Mouse (Mus musculus): ENCODE results near the gene Glg1.
"Not testable (repeated sequence)": the region's sequence is repeated elsewhere in the genome, so short reads cannot be mapped to it uniquely, and the experiment has no call there.

The Glg1 gene

DNA sequence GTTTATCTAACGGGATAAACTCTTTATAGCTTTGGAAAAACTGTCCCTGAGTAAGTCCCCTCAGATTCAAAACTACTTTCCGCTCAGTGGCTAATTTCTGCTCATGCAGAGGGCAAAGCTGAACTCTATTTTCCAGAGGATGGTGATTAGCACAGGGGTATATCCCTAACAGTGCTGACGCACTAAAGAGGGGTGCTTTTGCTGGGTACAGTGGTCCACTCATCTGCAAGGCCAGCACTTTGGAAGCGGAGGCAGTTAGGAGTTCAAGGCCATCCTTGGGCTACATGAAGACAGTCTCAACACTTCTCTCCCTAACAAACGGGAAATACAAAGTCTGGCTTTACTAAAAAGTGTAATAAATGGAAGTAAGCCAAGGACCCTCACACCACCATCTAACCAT lies 45.6 kb downstream of the Glg1 start:
- no peaks in the 10 kb centered on the region for H3K27me3 ChIP-seq (ENCODE audit: control insufficient read depth, insufficient read depth, low read length, poor library complexity, severe bottlenecking)
- DNase-seq (ENCODE audit: low read depth, low spot score): no peak
- H3K36me3 ChIP-seq (ENCODE audit: control insufficient read depth, insufficient read depth, low read length, poor library complexity, severe bottlenecking): no peaks in the 10 kb centered on the region

DNA sequence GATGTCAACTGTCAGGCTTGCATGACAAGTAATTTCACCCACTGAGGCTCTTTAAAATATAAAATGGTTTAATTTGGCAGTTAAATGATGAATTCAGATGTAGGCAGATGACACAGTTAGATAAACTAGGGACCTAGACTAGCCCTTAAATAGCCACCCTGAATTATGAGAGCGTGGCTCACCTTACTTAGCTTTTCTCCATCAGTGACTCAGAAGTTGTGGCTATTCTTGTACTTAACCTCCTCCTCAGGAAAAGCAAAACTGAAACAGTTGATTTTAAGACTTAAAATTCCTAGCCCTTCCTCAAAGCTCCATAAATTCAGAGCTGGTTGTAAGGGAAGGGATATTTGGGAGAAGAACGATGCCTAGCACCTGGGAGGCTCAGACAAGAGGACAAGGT lies 47.8 kb downstream of the Glg1 start:
- H3K27me3 ChIP-seq (ENCODE audit: control insufficient read depth, insufficient read depth, low read length, poor library complexity, severe bottlenecking): no peaks in the 10 kb centered on the region
- DNase-seq (ENCODE audit: low read depth, low spot score): no peak
- H3K36me3 ChIP-seq (ENCODE audit: control insufficient read depth, insufficient read depth, low read length, poor library complexity, severe bottlenecking): no peaks in the 10 kb centered on the region

- peak; percentile 5 for DNase-seq (ENCODE audit: low read depth, low spot score)
- Histone ChIP-seq H3K27me3 (ENCODE audit: control insufficient read depth, insufficient read depth, low read length, poor library complexity, severe bottlenecking) (no peaks in the 10 kb centered on the region), H3K36me3 (ENCODE audit: control insufficient read depth, insufficient read depth, low read length, poor library complexity, severe bottlenecking) (no peaks in the 10 kb centered on the region)
Observed at GRCm38 (mm10) chr8:111209874-111210273, 49.1 kb downstream of the Glg1 start.

- H3K27me3 ChIP-seq (ENCODE audit: control insufficient read depth, insufficient read depth, low read length, poor library complexity, severe bottlenecking): no peaks in the 10 kb centered on the region
- H3K36me3 ChIP-seq (ENCODE audit: control insufficient read depth, insufficient read depth, low read length, poor library complexity, severe bottlenecking): no peaks in the 10 kb centered on the region
- DNase-seq (ENCODE audit: low read depth, low spot score): no peak
Observed at GRCm38 (mm10) chr8:111206321-111206720, 52.7 kb downstream of the Glg1 start.

DNA sequence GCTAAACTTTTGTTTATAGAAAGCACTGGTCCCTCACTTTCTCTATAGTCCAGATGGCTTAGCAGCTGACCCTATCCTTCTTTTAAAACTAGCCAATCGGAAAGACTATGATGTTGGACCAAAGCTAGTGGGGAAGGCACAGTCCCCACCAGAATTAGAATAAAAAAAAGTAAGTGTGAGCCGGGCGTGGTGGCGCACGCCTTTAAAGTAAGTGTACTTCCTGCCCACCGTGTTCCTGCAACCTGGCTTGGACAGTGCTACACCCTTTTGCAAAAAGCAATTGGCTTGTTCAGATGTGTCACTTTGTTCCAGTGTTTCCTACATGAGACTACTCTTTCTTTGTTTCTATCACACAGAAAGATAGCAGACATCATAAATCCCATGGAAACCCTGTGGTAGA lies 54.0 kb downstream of the Glg1 start:
- DNase-seq (ENCODE audit: low read depth, low spot score): no peak
- Histone ChIP-seq H3K36me3 (ENCODE audit: control insufficient read depth, insufficient read depth, low read length, poor library complexity, severe bottlenecking) (0 out of 2 replicates have a peak, but pooled peaks cover 2% of the 10 kb centered on the region), H3K27me3 (ENCODE audit: control insufficient read depth, insufficient read depth, low read length, poor library complexity, severe bottlenecking) (no peaks in the 10 kb centered on the region)

- 0 out of 2 replicates have a peak, but pooled peaks cover 2% of the 10 kb centered on the region for H3K36me3 ChIP-seq (ENCODE audit: control insufficient read depth, insufficient read depth, low read length, poor library complexity, severe bottlenecking)
- H3K27me3 ChIP-seq (ENCODE audit: control insufficient read depth, insufficient read depth, low read length, poor library complexity, severe bottlenecking): no peaks in the 10 kb centered on the region
- DNase-seq (ENCODE audit: low read depth, low spot score): no peak
Observed at GRCm38 (mm10) chr8:111203341-111203740, 55.7 kb downstream of the Glg1 start.

GRCm38 (mm10) chr8:111197966-111198365 lies 61.0 kb downstream of the Glg1 start:
- H3K27me3 ChIP-seq (ENCODE audit: control insufficient read depth, insufficient read depth, low read length, poor library complexity, severe bottlenecking): no peaks in the 10 kb centered on the region
- DNase-seq (ENCODE audit: low read depth, low spot score): no peak
- peaks cover 8% of the 10 kb centered on the region; the same call in 1 of the 2 replicates for H3K36me3 ChIP-seq (ENCODE audit: control insufficient read depth, insufficient read depth, low read length, poor library complexity, severe bottlenecking)

DNA sequence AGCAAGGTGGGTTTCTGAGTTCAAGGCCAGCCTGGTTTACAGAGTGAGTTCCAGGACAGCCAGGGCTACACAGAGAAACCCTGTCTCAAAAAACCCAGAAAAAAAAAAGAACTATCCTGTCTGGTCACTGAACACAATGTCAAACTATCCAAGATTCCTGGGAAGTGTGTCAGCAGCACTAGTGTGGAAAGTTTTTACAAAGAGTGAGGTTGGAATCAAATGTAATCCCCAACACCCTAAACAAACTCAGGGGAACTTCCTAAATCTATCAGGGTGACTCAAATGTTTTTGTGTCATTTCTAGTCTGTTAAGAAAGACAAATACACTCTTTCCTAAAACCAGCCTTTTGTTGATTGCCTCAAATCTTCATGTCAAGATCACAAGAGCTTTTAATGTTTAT lies 62.8 kb downstream of the Glg1 start:
- H3K27me3 ChIP-seq (ENCODE audit: control insufficient read depth, insufficient read depth, low read length, poor library complexity, severe bottlenecking): no peaks in the 10 kb centered on the region
- DNase-seq (ENCODE audit: low read depth, low spot score): no peak
- peaks cover 10% of the 10 kb centered on the region; the same call in 1 of the 2 replicates for H3K36me3 ChIP-seq (ENCODE audit: control insufficient read depth, insufficient read depth, low read length, poor library complexity, severe bottlenecking)

GRCm38 (mm10) chr8:111188594-111189211 lies 70.3 kb downstream of the Glg1 start:
- no peaks in the 10 kb centered on the region for H3K27me3 ChIP-seq (ENCODE audit: control insufficient read depth, insufficient read depth, low read length, poor library complexity, severe bottlenecking)
- peaks cover 8% of the 10 kb centered on the region; the same call in 1 of the 2 replicates for H3K36me3 ChIP-seq (ENCODE audit: control insufficient read depth, insufficient read depth, low read length, poor library complexity, severe bottlenecking)
- no peak for DNase-seq (ENCODE audit: low read depth, low spot score)

GRCm38 (mm10) chr8:111187470-111187869 lies 71.5 kb downstream of the Glg1 start:
- Histone ChIP-seq H3K27me3 (ENCODE audit: control insufficient read depth, insufficient read depth, low read length, poor library complexity, severe bottlenecking) (no peaks in the 10 kb centered on the region), H3K36me3 (ENCODE audit: control insufficient read depth, insufficient read depth, low read length, poor library complexity, severe bottlenecking) (peaks cover 7% of the 10 kb centered on the region; the same call in 1 of the 2 replicates)
- no peak for DNase-seq (ENCODE audit: low read depth, low spot score)

- no peak for DNase-seq (ENCODE audit: low read depth, low spot score)
- H3K36me3 ChIP-seq (ENCODE audit: control insufficient read depth, insufficient read depth, low read length, poor library complexity, severe bottlenecking): peaks cover 6% of the 10 kb centered on the region
- H3K27me3 ChIP-seq (ENCODE audit: control insufficient read depth, insufficient read depth, low read length, poor library complexity, severe bottlenecking): no peaks in the 10 kb centered on the region
Observed at GRCm38 (mm10) chr8:111185472-111185947, 73.5 kb downstream of the Glg1 start.

DNA sequence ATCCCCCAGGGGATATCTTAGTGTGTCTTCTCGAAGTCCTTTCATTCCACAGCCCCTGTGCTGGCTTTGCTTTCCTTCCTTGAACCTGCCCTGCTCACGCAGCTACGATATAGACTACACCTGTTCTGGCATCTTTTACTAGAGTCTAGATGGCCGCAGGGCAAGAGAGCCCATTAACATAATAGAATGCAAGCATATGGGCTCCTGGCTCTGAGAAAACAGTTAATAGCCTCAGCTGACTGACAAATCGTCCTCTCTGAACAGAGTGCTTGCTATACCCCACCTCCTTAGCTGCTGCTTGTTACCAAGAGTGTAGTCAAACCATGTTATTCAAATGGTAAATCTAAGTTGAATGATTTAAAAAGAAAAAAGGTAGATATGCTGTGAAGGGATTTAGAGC lies 87.4 kb downstream of the Glg1 start:
- Histone ChIP-seq H3K36me3 (ENCODE audit: control insufficient read depth, insufficient read depth, low read length, poor library complexity, severe bottlenecking) (peaks cover 29% of the 10 kb centered on the region), H3K27me3 (ENCODE audit: control insufficient read depth, insufficient read depth, low read length, poor library complexity, severe bottlenecking) (no peaks in the 10 kb centered on the region)
- DNase-seq (ENCODE audit: low read depth, low spot score): no peak

DNA sequence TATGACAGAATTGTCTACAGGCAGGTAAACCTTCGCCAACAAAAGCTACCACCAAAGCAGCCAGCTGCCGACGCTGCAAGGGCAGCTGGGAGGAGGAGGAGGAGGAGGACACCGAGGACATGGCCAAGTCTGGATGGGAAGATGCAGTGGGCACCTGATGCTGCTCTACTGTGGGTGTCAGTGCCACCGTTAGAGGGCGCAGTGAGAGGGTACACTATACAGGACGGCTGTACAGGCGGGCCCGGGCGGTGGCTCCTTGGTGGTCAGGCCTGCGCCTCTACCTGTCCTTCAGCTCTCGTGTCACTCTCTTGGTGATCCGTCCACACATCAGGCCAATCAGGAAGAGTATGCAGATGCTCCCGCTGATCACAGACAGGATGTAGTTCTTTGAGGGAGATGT lies 101.4 kb downstream of the Glg1 start:
- DNase-seq (ENCODE audit: low read depth, low spot score): peak; percentile 58
- Histone ChIP-seq H3K27me3 (ENCODE audit: control insufficient read depth, insufficient read depth, low read length, poor library complexity, severe bottlenecking) (no peaks in the 10 kb centered on the region), H3K36me3 (ENCODE audit: control insufficient read depth, insufficient read depth, low read length, poor library complexity, severe bottlenecking) (peaks cover 14% of the 10 kb centered on the region)

GRCm38 (mm10) chr8:111155721-111156436 lies 103.1 kb downstream of the Glg1 start:
- DNase-seq (ENCODE audit: low read depth, low spot score): no peak
- Histone ChIP-seq H3K27me3 (ENCODE audit: control insufficient read depth, insufficient read depth, low read length, poor library complexity, severe bottlenecking) (no peaks in the 10 kb centered on the region), H3K36me3 (ENCODE audit: control insufficient read depth, insufficient read depth, low read length, poor library complexity, severe bottlenecking) (peaks cover 6% of the 10 kb centered on the region; the same call in 1 of the 2 replicates)

- H3K27me3 ChIP-seq (ENCODE audit: control insufficient read depth, insufficient read depth, low read length, poor library complexity, severe bottlenecking); H3K36me3 ChIP-seq (ENCODE audit: control insufficient read depth, insufficient read depth, low read length, poor library complexity, severe bottlenecking): not testable (repeated sequence)
- peak; percentile 94 for DNase-seq (ENCODE audit: low read depth, low spot score)
Observed at GRCm38 (mm10) chr8:111145460-111146012, 113.5 kb downstream of the Glg1 start.

All from splenic B cell, adult 2 months (primary cell).